Mouse (Mus musculus) forebrain, embryonic 12.5 days (tissue): ENCODE measurements around the gene Cfap69. TPM values are rescaled to one million over a fixed set of nuclear protein-coding genes. Genes with fewer than 3 reads are reported as not detected.

Experiments
- ATAC-seq: fragments of 200-750 bp; cut with Nextera tagmentation; 2 replicates; pipeline ENCODE4 v1.8.0; 2017; ENCODE audit warnings: moderate TSS enrichment; ENCODE audit not compliant: low FRiP score
- H3K27ac ChIP-seq: fragments of 300-500 bp; sonication (generic); 2 replicates; pipeline ENCODE4 v1.5.1; 2016; ENCODE audit warnings: mild to moderate bottlenecking
- H3K27me3 ChIP-seq: fragments of 300-500 bp; sonication (generic); 2 replicates; pipeline ENCODE4 v1.6.1; 2016; ENCODE audit warnings: mild to moderate bottlenecking
- H3K36me3 ChIP-seq: fragments of 300-500 bp; sonication (generic); replicated peaks from 2 replicates; pipeline ENCODE4 v1.6.1; 2016; ENCODE audit warnings: mild to moderate bottlenecking
- H3K4me1 ChIP-seq: fragments of 300-500 bp; sonication (generic); 2 replicates; pipeline ENCODE4 v1.6.1; 2016
- H3K4me2 ChIP-seq: fragments of 300-500 bp; sonication (generic); 2 replicates; pipeline ENCODE4 v1.6.1; 2016; ENCODE audit warnings: mild to moderate bottlenecking, moderate library complexity
- H3K4me3 ChIP-seq: fragments of 300-500 bp; sonication (generic); replicated peaks from 2 replicates; pipeline ENCODE4 v1.5.1; 2016; ENCODE audit warnings: mild to moderate bottlenecking
- H3K9ac ChIP-seq: fragments of 300-500 bp; sonication (generic); 2 replicates; pipeline ENCODE4 v1.6.1; 2016; ENCODE audit warnings: mild to moderate bottlenecking
- H3K9me3 ChIP-seq: fragments of 300-500 bp; sonication (generic); 2 replicates; pipeline ENCODE4 v1.6.1; 2016
- WGBS: fragments of 180-500 bp; shearing (Covaris S2); methylation state at CpG from one replicate; pipeline ENCODE4 v1.1.7; 2016; 5-methylcytosine and 5-hydroxymethylcytosine counted together
- polyA plus RNA-seq: library from polyadenylated mRNA; unstranded; fragments of >200 nt; fragmentation: Nextera tagmentation; extraction: Ambion mirVana; gene quantifications from 2 replicates; pipeline ENCODE4 v1.2.1, GENCODE M21; 2016

Gene Cfap69
- polyA plus RNA-seq, 1 experiment from 2014 or later, result 8.4 TPM

DNA sequence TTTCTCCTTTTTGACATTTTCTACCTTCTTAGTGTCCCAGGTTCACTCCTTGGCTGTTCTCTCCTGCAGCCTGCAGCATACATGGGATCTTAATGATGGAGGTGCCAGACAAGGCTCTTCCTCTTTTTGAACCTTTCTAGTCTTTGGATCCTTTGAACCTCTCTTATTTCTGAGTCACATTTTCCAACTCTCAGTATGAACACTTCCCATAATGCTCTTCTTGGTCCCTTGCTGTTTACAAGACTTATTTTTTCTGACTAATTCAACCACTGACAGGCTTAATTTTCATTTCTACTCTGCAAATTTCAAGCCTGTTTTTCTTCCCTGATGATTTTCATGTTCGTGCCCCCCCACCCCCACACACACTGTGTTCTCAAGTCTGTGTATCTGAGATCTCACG lies 25.5 kb downstream of the Cfap69 start:
- no peak overlapping the region for H3K27ac ChIP-seq
- no peaks in the 10 kb centered on the region for H3K4me1 ChIP-seq
- no peak overlapping the region for H3K9ac ChIP-seq
- 58% methylated on average over 2 of the region's 2 CpGs for WGBS
- no peaks in the 10 kb centered on the region for H3K9me3 ChIP-seq
- H3K36me3 ChIP-seq, result no peaks in the 10 kb centered on the region
- no peak overlapping the region for H3K4me2 ChIP-seq
- no peak overlapping the region for H3K4me3 ChIP-seq
- H3K27me3 ChIP-seq, result no peaks in the 10 kb centered on the region
- no peak for ATAC-seq

- no peaks in the 10 kb centered on the region for H3K27me3 ChIP-seq
- WGBS, result 86% methylated on average over 3 of the region's 3 CpGs
- no peak overlapping the region for H3K9ac ChIP-seq
- H3K9me3 ChIP-seq, result no peaks in the 10 kb centered on the region
- ATAC-seq, result no peak
- H3K27ac ChIP-seq, result no peak overlapping the region
- H3K4me3 ChIP-seq, result no peak overlapping the region
- H3K4me1 ChIP-seq, result no peaks in the 10 kb centered on the region
- no peaks in the 10 kb centered on the region for H3K36me3 ChIP-seq
- no peak overlapping the region for H3K4me2 ChIP-seq
Measured at GRCm38 (mm10) chr5:5625491-5625890, 38.5 kb downstream of the Cfap69 start.

DNA sequence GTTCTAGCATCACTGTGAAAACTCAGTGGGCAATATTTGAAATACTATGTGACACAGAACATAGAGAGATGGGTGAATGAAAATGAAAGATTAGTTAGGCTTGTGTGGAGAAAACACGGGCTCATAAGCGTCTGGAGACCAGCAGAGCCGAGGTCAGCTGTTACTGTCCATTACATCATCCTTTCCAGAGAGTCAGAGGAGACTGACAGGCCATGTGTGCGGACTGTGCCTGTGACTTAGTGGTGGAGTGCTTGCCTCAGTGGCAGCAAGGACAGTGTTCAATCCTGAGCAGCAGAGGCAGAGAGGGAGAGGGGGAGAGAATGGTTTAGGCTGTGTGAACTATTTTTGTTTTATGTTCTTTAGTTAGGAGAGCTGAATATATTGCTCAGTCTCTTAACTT lies 45.7 kb downstream of the Cfap69 start:
- no peaks in the 10 kb centered on the region for H3K9me3 ChIP-seq
- H3K27ac ChIP-seq, result no peak overlapping the region
- H3K27me3 ChIP-seq, result no peaks in the 10 kb centered on the region
- 70% methylated on average over 4 of the region's 4 CpGs for WGBS
- no peak for ATAC-seq
- no peak overlapping the region for H3K4me3 ChIP-seq
- no peaks in the 10 kb centered on the region for H3K36me3 ChIP-seq
- H3K4me1 ChIP-seq, result no peaks in the 10 kb centered on the region; the same call in 1 of the 2 replicates
- no peak overlapping the region for H3K9ac ChIP-seq
- H3K4me2 ChIP-seq, result no peak overlapping the region

DNA sequence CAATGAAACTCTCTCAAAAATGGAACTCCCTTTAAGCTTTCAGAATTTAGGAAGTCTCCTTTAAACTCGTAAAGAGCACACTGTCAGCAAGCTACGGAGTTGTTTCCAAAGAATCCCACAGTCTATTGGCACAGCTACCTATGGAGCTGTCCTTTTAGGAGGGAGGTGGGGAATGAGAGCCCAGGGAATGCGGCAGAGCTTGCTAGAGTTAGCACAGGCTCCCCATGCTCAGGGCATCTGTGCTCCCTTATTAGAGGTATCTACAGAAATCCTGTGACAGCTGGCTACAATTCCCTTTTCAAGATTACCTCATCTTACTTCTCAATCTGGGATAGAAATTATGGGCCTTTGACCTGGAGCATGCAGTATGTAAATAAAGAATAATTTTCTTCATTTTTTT lies 53.5 kb downstream of the Cfap69 start:
- H3K36me3 ChIP-seq, result no peaks in the 10 kb centered on the region
- no peaks in the 10 kb centered on the region for H3K27me3 ChIP-seq
- no peak overlapping the region for H3K9ac ChIP-seq
- no peak overlapping the region for H3K4me3 ChIP-seq
- ATAC-seq, result no peak
- H3K9me3 ChIP-seq, result no peaks in the 10 kb centered on the region
- no peak overlapping the region for H3K4me2 ChIP-seq
- 58% methylated on average over 3 of the region's 3 CpGs for WGBS
- no peak overlapping the region for H3K27ac ChIP-seq
- no peaks in the 10 kb centered on the region for H3K4me1 ChIP-seq

- Histone ChIP-seq H3K9me3 (no peaks in the 10 kb centered on the region), H3K9ac (no peak overlapping the region), H3K4me1 (no peaks in the 10 kb centered on the region), H3K36me3 (no peaks in the 10 kb centered on the region), H3K27me3 (no peaks in the 10 kb centered on the region), H3K4me3 (no peak overlapping the region), H3K4me2 (no peak overlapping the region), H3K27ac (no peak overlapping the region)
- ATAC-seq, result no peak
- 84% methylated on average over 3 of the region's 3 CpGs for WGBS
Measured at GRCm38 (mm10) chr5:5587686-5588085, 76.4 kb downstream of the Cfap69 start.

DNA sequence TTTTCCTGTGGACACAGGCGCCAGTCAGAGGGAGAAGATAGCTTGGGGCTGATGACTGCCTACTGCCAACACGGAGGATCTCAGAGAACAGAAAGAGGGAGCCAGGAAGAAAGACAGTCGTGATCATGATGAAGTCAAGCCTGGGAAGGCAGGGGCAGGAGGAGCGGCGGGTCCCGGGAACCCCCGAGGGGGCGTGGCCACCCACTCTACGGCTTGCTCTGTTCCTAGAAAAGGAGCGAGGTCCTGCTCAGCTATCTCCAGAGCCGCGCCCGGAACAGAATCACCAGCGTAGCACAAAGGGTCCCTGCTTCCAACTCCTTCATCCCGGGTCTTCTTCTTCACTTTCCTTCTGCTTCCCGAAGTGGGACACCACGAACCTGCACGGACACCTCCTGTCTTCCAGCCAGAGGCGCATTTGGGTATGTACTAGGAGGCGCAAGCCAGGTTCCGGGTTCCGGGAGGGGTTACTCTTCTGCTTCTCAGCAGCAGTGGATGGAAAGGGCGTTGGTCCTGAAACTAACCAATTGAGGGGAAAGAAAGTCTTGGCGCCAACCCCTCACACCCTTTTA lies 90.2 kb downstream of the Cfap69 start, which contains the start of gene Gm8773:
Gm8773 (plus strand) TSS at position 51 of the 569 bp plus-strand sequence.
- no peaks in the 10 kb centered on the region; the same call in 1 of the 2 replicates for H3K4me1 ChIP-seq
- H3K4me3 ChIP-seq, result peak within 1 kb of the TSS; percentile 51
- no peaks in the 10 kb centered on the region for H3K36me3 ChIP-seq
- no peaks in the 10 kb centered on the region for H3K9me3 ChIP-seq
- ATAC-seq, result peak; percentile 88
- H3K9ac ChIP-seq, result peak within 1 kb of the TSS; percentile 65
- peaks cover 15% of the 10 kb centered on the region for H3K27me3 ChIP-seq
- H3K4me2 ChIP-seq, result peak within 1 kb of the TSS; percentile 79
- no peak within 1 kb of the TSS for H3K27ac ChIP-seq
- WGBS, result 3% methylated on average over 24 of the region's 24 CpGs

DNA sequence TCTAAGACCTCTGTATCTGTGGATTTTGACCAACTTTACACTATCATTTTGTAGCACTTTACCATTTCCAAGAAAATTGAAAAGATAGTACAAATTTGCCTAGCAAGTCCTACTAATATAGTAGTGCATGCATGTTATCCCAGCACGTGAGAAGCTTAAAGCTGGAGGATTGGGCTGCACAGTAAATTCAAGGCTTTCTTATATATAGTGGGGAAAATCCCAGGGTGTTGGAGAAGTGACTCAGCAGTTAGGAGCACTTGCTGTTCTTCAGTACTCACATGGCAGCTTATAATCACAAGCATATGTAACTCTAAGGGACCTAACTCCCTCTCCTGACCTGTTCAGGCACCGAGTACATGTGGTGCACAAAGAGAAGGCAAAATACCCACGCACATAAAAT lies 101.6 kb downstream of the Cfap69 start:
- no peak overlapping the region for H3K27ac ChIP-seq
- no peak overlapping the region for H3K4me3 ChIP-seq
- no peak for ATAC-seq
- H3K4me1 ChIP-seq, result peaks cover 11% of the 10 kb centered on the region
- H3K4me2 ChIP-seq, result no peak overlapping the region
- no peaks in the 10 kb centered on the region for H3K9me3 ChIP-seq
- H3K9ac ChIP-seq, result no peak overlapping the region
- 80% methylated on average over 3 of the region's 3 CpGs for WGBS
- H3K27me3 ChIP-seq, result 0 out of 2 replicates have a peak, but pooled peaks cover 5% of the 10 kb centered on the region
- H3K36me3 ChIP-seq, result no peaks in the 10 kb centered on the region

GRCm38 (mm10) chr5:5561041-5561706 lies 102.9 kb downstream of the Cfap69 start:
- Histone ChIP-seq H3K27ac (no peak overlapping the region), H3K36me3 (no peaks in the 10 kb centered on the region), H3K4me3 (no peak overlapping the region), H3K9me3 (no peaks in the 10 kb centered on the region), H3K27me3 (0 out of 2 replicates have a peak, but pooled peaks cover 5% of the 10 kb centered on the region), H3K4me2 (no peak overlapping the region), H3K4me1 (peaks cover 11% of the 10 kb centered on the region), H3K9ac (no peak overlapping the region)
- ATAC-seq, result no peak
- WGBS, result 77% methylated on average over 4 of the region's 4 CpGs

DNA sequence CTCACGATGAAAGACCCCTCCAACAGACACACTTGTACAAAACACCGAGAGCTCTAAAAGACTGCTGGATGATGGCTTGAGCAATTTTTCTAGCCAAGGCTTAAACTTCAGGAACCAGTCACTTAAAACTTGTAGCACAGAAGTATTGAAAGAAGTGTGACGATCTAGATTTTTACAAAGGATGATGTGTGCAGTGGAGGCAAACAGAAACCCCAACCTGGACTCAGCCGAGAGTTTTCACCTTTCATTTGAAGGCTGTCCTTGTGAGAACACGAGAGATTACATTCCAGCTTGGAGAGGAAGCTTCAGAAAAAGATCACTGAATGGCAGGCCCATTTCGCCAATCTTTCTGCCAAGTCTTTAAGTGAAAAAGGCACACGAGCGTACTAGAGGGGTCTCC lies 104.2 kb downstream of the Cfap69 start:
- H3K27me3 ChIP-seq, result 0 out of 2 replicates have a peak, but pooled peaks cover 5% of the 10 kb centered on the region
- WGBS, result 49% methylated on average over 8 of the region's 8 CpGs
- H3K36me3 ChIP-seq, result peaks cover 1% of the 10 kb centered on the region
- peaks cover 11% of the 10 kb centered on the region for H3K4me1 ChIP-seq
- H3K27ac ChIP-seq, result peak overlapping the region; percentile 71; the same call in 1 of the 2 replicates
- no peaks in the 10 kb centered on the region for H3K9me3 ChIP-seq
- H3K4me3 ChIP-seq, result peak overlapping the region; percentile 69
- peak overlapping the region; percentile 61 for H3K4me2 ChIP-seq
- H3K9ac ChIP-seq, result peak overlapping the region; percentile 66
- ATAC-seq, result no peak

GRCm38 (mm10) chr5:5559079-5559740 lies 104.8 kb downstream of the Cfap69 start, which contains the start of gene Gtpbp10:
TSS of gene Gtpbp10 (minus strand) at chr5:5559538.
- H3K4me2 ChIP-seq, result peak within 1 kb of the TSS; percentile 61
- H3K9ac ChIP-seq, result peak within 1 kb of the TSS; percentile 66
- under 1% methylated on average over 43 of the region's 43 CpGs for WGBS
- H3K4me3 ChIP-seq, result peak within 1 kb of the TSS; percentile 69
- peaks cover 7% of the 10 kb centered on the region for H3K36me3 ChIP-seq
- ATAC-seq, result peak; percentile 99
- H3K4me1 ChIP-seq, result peaks cover 11% of the 10 kb centered on the region
- H3K27me3 ChIP-seq, result 0 out of 2 replicates have a peak, but pooled peaks cover 5% of the 10 kb centered on the region
- peak within 1 kb of the TSS; percentile 71 for H3K27ac ChIP-seq
- H3K9me3 ChIP-seq, result no peaks in the 10 kb centered on the region

- 86% methylated on average over 1 of the region's 1 CpGs for WGBS
- Histone ChIP-seq H3K36me3 (peaks cover 48% of the 10 kb centered on the region), H3K9me3 (no peaks in the 10 kb centered on the region), H3K27me3 (no peaks in the 10 kb centered on the region), H3K4me1 (no peaks in the 10 kb centered on the region), H3K4me2 (no peak overlapping the region), H3K9ac (no peak overlapping the region), H3K27ac (no peak overlapping the region), H3K4me3 (no peak overlapping the region)
- ATAC-seq, result no peak
Measured at GRCm38 (mm10) chr5:5551110-5551509, 112.9 kb downstream of the Cfap69 start.

DNA sequence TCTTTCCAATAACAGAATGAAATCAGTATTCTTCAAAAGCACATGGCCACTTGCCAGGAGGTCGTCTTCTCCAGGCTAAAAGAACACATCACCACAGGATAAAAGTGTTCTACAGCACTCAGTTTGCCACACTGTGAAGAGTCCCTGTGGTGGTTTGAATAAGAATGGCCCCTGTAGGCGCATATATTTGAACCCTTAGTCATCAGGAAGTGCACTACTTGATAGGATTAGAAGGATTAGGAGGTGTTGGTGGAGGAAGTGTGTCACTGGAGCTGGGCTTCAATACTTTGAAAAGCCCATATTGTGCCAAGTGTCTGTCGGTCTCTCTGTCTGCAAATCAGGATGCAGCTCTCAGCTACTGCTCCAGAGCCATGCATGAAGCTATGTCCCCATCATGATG lies 123.7 kb downstream of the Cfap69 start:
- no peak overlapping the region for H3K27ac ChIP-seq
- ATAC-seq, result no peak
- no peaks in the 10 kb centered on the region for H3K27me3 ChIP-seq
- peaks cover 48% of the 10 kb centered on the region for H3K36me3 ChIP-seq
- H3K9me3 ChIP-seq, result 0 out of 2 replicates have a peak, but pooled peaks cover 4% of the 10 kb centered on the region
- H3K4me2 ChIP-seq, result no peak overlapping the region
- no peak overlapping the region for H3K9ac ChIP-seq
- no peak overlapping the region for H3K4me3 ChIP-seq
- 61% methylated on average over 3 of the region's 3 CpGs for WGBS
- no peaks in the 10 kb centered on the region for H3K4me1 ChIP-seq
